Mouse (Mus musculus): Measurements from ENCODE around the gene Zcchc4. TPM values are rescaled to one million over a fixed set of nuclear protein-coding genes. Genes with fewer than 3 reads are reported as not detected.
"Not testable (repeated sequence)": the region's sequence is repeated elsewhere in the genome, so short reads cannot be mapped to it uniquely, and the experiment has no call there.

Gene Zcchc4
- 8.3 and 11.5 TPM in 2 replicates for polyA plus RNA-seq (2015; fragmentation: Nextera tagmentation; extraction: Ambion mirVana)

- DNase-seq (ENCODE audit: low spot score) = no peak
Observed at GRCm38 (mm10) chr5:52775237-52775636, at the start of gene Zcchc4. Zcchc4 (plus strand) TSS chr5:52775409.

- DNase-seq (ENCODE audit: low spot score) = no peak
Observed at GRCm38 (mm10) chr5:52727747-52728146, 47.5 kb upstream of the Zcchc4 start.

- DNase-seq (ENCODE audit: low spot score) = no peak
Observed at GRCm38 (mm10) chr5:52732811-52733210, 42.4 kb upstream of the Zcchc4 start.

- no peak for DNase-seq (ENCODE audit: low spot score)
Observed at GRCm38 (mm10) chr5:52736046-52736445, 39.2 kb upstream of the Zcchc4 start.

GRCm38 (mm10) chr5:52741391-52742111 is 33.7 kb upstream of the Zcchc4 start, which contains the start of gene Pi4k2b:
Pi4k2b (plus strand) TSS chr5:52741574.
- peak; percentile 78 for DNase-seq (ENCODE audit: low spot score)

- peak; percentile 22 for DNase-seq (ENCODE audit: low spot score)
Observed at GRCm38 (mm10) chr5:52742112-52742813, 32.9 kb upstream of the Zcchc4 start.

- DNase-seq (ENCODE audit: low spot score) = no peak
Observed at GRCm38 (mm10) chr5:52743231-52743630, 32.0 kb upstream of the Zcchc4 start.

GRCm38 (mm10) chr5:52746920-52747319 is 28.3 kb upstream of the Zcchc4 start:
- no peak for DNase-seq (ENCODE audit: low spot score)

- DNase-seq (ENCODE audit: low spot score) = no peak
Observed at GRCm38 (mm10) chr5:52748732-52749131, 26.5 kb upstream of the Zcchc4 start.

- DNase-seq (ENCODE audit: low spot score) = no peak
Observed at GRCm38 (mm10) chr5:52753146-52753545, 22.1 kb upstream of the Zcchc4 start.

GRCm38 (mm10) chr5:52754196-52754595 is 21.0 kb upstream of the Zcchc4 start:
- DNase-seq (ENCODE audit: low spot score) = no peak

GRCm38 (mm10) chr5:52755337-52755736 is 19.9 kb upstream of the Zcchc4 start:
- no peak for DNase-seq (ENCODE audit: low spot score)

GRCm38 (mm10) chr5:52755989-52756388 is 19.2 kb upstream of the Zcchc4 start:
- DNase-seq (ENCODE audit: low spot score) = no peak

GRCm38 (mm10) chr5:52762586-52762985 is 12.6 kb upstream of the Zcchc4 start:
- DNase-seq (ENCODE audit: low spot score) = no peak

- no peak for DNase-seq (ENCODE audit: low spot score)
Observed at GRCm38 (mm10) chr5:52774267-52774666, 942 bp upstream of the Zcchc4 start.

- not testable (repeated sequence) for DNase-seq (ENCODE audit: low spot score)
Observed at GRCm38 (mm10) chr5:52776466-52777354, 1.5 kb downstream of the Zcchc4 start.

- DNase-seq (ENCODE audit: low spot score) = peak; percentile 88
Observed at GRCm38 (mm10) chr5:52782523-52783250, 7.5 kb downstream of the Zcchc4 start.

- DNase-seq (ENCODE audit: low spot score) = no peak
Observed at GRCm38 (mm10) chr5:52783251-52783620, 8.0 kb downstream of the Zcchc4 start.

GRCm38 (mm10) chr5:52783957-52784356 is 8.7 kb downstream of the Zcchc4 start:
- no peak for DNase-seq (ENCODE audit: low spot score)

GRCm38 (mm10) chr5:52786556-52787322 is 11.5 kb downstream of the Zcchc4 start:
- DNase-seq (ENCODE audit: low spot score) = no peak
